Mouse (Mus musculus): Measurements from ENCODE around the gene H2-M10.5.
A peak's percentile ranks its signal among the peaks of the same experiment; 100 is the strongest.
"Not testable (repeated sequence)": the region's sequence is repeated elsewhere in the genome, so short reads cannot be mapped to it uniquely, and the experiment has no call there.

The H2-M10.5 gene

GRCm38 (mm10) chr17:36772610-36773009 lies at the start of gene H2-M10.5:
TSS of gene H2-M10.5 (plus strand) at chr17:36772910.
- DNase-seq (ENCODE audit: low spot score) = not testable (repeated sequence)

GRCm38 (mm10) chr17:36726046-36726445 lies 46.7 kb upstream of the H2-M10.5 start:
- DNase-seq (ENCODE audit: low spot score) = peak; percentile 60

DNA sequence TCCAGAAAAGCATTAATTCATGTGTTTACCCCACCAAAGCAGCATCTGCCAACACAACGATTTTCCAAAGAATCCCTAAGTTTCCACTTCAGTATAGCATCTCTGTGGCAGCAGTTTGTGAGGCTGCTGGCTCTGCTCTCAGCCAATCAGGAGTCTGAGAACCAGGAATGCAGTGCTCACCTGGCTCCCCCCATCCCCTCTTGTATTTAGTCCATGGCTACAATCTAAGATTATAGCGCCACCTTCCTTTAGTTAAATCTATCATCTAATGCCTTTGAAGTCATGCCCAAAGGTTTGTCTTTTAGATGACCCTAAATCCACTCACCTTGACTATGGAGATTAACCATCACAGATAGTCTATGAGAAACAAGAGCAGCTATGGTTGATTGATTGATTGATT lies 8.9 kb upstream of the H2-M10.5 start:
- DNase-seq (ENCODE audit: low spot score) = no peak

GRCm38 (mm10) chr17:36764244-36764643 lies 8.5 kb upstream of the H2-M10.5 start:
- peak; percentile 13 for DNase-seq (ENCODE audit: low spot score)

GRCm38 (mm10) chr17:36765403-36765802 lies 7.3 kb upstream of the H2-M10.5 start:
- DNase-seq (ENCODE audit: low spot score) = not testable (repeated sequence)

DNA sequence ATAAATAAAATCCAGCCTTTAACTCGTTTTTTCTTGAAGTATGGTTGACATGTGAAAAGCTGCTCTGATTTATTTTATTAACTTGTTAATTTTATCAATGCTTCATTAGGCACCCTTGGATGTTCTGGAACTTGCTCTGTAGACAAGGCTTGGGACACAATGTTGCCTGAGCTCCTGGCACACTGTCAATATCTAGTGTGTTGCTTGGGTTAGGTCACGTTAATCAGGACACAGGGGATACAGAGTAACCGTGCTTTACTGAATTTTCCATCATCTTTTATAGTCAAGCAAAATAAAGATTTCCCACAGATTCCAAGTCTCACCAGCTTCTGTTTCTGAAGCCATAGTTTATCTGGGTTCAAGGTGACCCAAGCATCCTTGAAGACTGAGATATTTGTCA lies 8.8 kb downstream of the H2-M10.5 start:
- DNase-seq (ENCODE audit: low spot score) = no peak

- DNase-seq (ENCODE audit: low spot score) = peak; percentile 66
These were observed 13.8 kb downstream of the H2-M10.5 start for GRCm38 (mm10) chr17:36786483-36786886.

DNA sequence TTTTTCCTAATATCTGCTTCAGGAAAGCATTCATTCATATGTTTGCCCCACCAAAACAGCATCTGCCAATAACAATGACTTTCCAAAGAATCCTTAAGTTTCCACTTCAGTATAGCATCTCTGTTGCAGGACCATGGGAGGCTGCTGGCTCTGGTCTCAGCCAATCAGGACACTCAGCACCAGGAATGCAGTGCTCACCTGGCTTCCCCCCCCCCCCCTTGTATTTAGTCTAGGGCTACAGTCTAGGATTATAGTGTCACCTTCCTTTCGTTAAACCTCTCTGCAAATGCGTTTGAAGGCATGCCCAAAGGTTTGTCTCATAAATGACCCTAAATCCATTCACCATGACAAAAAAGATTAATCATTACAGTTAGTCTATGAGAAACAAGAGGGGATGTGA lies 15.6 kb downstream of the H2-M10.5 start:
- no peak for DNase-seq (ENCODE audit: low spot score)

DNA sequence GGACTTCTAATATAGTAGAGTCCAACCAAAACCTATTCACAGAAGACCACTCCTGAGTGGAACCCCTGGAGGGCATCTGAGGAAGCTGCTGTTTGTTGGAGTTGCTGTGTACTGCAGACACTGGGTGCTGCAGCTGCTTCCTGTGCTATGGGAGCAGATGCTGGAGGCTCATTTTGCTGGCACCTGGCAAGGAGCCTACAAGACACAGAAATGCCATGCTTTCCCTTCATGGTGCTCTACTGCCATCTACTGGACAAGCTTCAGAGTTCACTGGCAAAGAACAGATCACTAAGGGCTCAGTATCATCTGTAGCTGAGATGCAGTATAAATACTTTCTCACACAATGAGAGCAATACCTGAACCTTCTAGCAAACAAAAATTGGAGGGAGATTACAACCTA lies 16.1 kb downstream of the H2-M10.5 start:
- peak; percentile 88 for DNase-seq (ENCODE audit: low spot score)

GRCm38 (mm10) chr17:36799493-36799892 lies 26.8 kb downstream of the H2-M10.5 start:
- DNase-seq (ENCODE audit: low spot score) = no peak

- not testable (repeated sequence) for DNase-seq (ENCODE audit: low spot score)
These were observed 27.3 kb downstream of the H2-M10.5 start for GRCm38 (mm10) chr17:36799921-36800462.

- no peak for DNase-seq (ENCODE audit: low spot score)
These were observed 39.2 kb downstream of the H2-M10.5 start, which contains the start of gene H2-M10.6 for GRCm38 (mm10) chr17:36811871-36812270. TSS of gene H2-M10.6 (plus strand) at chr17:36812171.

- peak; percentile 56 for DNase-seq (ENCODE audit: low spot score)
These were observed 51.3 kb downstream of the H2-M10.5 start for GRCm38 (mm10) chr17:36824005-36824404.

DNA sequence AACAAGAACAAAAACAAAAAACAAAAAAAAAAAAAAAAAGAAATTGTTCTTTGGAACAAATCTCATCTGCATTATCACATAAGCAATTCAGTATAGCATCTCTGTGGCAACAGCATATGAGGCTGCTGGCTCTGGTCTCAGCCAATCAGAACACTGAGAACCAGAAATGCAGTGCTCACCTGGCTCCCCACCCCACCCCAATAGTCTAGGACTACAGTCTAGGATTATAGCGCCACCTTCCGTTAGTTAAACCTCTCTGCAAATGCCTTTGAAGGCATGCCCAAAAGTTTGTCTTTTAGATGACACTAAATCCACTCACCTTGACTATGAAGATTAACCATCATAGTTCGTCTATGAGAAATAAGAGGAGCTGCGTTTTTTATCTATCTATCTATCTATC lies 52.8 kb downstream of the H2-M10.5 start:
- peak; percentile 6 for DNase-seq (ENCODE audit: low spot score)

Data from retina, embryonic 14.5 days (tissue).